Mouse (Mus musculus): ENCODE results near the gene Bcl2. TPM values are rescaled to one million over a fixed set of nuclear protein-coding genes. Genes with fewer than 3 reads are reported as not detected.

Bcl2 gene
- total RNA-seq, 1 experiment = 0.98 TPM

- Histone ChIP-seq H3K27ac (ENCODE audit: insufficient read depth, low read depth, low read length, poor library complexity, severe bottlenecking) (no peak overlapping the region; the same call in 1 of the 2 replicates), H3K4me3 (ENCODE audit: insufficient read depth in 1 of 2, low read depth in 1 of 2, low read length in 2 of 2, poor library complexity in 1 of 2, severe bottlenecking in 1 of 2) (no peak overlapping the region), H3K36me3 (ENCODE audit: control insufficient read depth, insufficient read depth, low read length, poor library complexity, severe bottlenecking) (no peaks in the 10 kb centered on the region), H3K9ac (ENCODE audit: insufficient read depth, low read depth, low read length, poor library complexity, severe bottlenecking) (no peak overlapping the region), H3K9me3 (ENCODE audit: control insufficient read depth, insufficient read depth, low read depth, low read length) (no peaks in the 10 kb centered on the region), H3K4me1 (ENCODE audit: control insufficient read depth in 2 of 2, insufficient read depth in 2 of 2, low read length in 2 of 2, poor library complexity in 1 of 2) (peaks cover 0 to under 1% of the 10 kb centered on the region in 2 experiments; a peak in 1 of 4 replicates)
- in situ Hi-C loops (cut with MboI; ENCODE audit: low sequenced_read_pairs in 2 of 2, unreplicated experiment in 2 of 2) = no loop called here
- no peak for DNase-seq (ENCODE audit: low read depth, low spot score)
- TF ChIP-seq HCFC1 (IDR thresholded peaks at IDR 0.05; ENCODE audit: borderline replicate concordance, insufficient read depth, low read length) (no peak), MAFK (IDR thresholded peaks at IDR 0.05; ENCODE audit: insufficient read depth, low read depth, low read length) (no peak), ZNF384 (IDR thresholded peaks at IDR 0.05; ENCODE audit: low read depth, low read length) (no peak), CHD2 (IDR thresholded peaks at IDR 0.05; ENCODE audit: low read depth, low read length) (no peak), ZC3H11A (IDR thresholded peaks at IDR 0.05; ENCODE audit: borderline replicate concordance, low read depth, low read length) (no peak)
Measured at GRCm38 (mm10) chr1:106555498-106556168, 158.4 kb downstream of the Bcl2 start.

DNA sequence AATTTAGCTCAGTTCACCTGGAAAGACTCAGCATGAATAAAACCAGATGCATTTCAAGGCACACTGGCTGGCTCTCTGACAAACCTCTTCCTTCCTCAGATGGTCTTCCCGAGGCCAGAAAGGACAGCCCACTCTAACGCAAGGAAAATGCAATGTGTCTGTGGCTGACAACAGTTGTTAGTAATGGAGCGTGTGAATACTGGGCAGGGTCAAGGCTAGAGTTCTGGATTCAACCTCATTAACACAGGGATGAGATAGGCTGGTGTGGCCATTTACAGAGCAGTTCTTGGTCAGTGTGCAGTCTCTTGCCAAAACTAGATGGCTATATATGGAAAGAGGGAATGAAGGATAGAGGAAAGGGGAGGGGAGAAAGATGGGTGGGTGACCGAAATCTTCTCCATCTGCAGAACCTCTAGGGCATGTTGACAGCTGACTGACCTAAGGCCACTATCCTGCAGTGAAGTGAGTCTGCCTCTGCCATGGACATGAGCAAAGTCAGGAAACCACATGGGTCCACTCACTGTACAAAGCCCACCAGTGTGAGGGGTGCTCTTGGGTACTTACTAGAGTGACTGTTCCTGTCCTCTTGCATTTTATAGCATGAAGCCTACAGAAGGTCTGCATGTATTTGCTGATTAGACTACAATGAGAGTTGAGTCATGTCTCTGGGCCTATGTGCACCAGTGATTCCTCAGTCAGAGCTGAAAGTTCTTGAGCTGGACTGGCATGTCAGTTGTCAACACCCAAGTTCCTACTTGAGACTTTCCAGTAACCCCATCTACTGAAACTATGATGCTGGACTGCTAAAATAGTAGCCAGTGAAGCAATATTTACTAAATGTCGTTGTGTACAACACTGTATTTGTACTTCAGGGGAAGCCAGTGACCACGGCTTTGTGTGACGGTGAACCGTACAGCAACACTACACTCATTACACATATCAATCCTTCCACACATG lies 159.9 kb downstream of the Bcl2 start:
- in situ Hi-C loops (cut with MboI; ENCODE audit: low sequenced_read_pairs in 2 of 2, unreplicated experiment in 2 of 2) = no loop called here
- DNase-seq (ENCODE audit: low read depth, low spot score) = no peak
- no peak overlapping the region for H3K4me3 ChIP-seq (ENCODE audit: insufficient read depth in 1 of 2, low read depth in 1 of 2, low read length in 2 of 2, poor library complexity in 1 of 2, severe bottlenecking in 1 of 2)
- TF ChIP-seq MAFK (IDR thresholded peaks at IDR 0.05; ENCODE audit: insufficient read depth, low read depth, low read length) (no peak), HCFC1 (IDR thresholded peaks at IDR 0.05; ENCODE audit: borderline replicate concordance, insufficient read depth, low read length) (no peak), CHD2 (IDR thresholded peaks at IDR 0.05; ENCODE audit: low read depth, low read length) (no peak), ZC3H11A (IDR thresholded peaks at IDR 0.05; ENCODE audit: borderline replicate concordance, low read depth, low read length) (no peak), ZNF384 (IDR thresholded peaks at IDR 0.05; ENCODE audit: low read depth, low read length) (no peak)
- no peaks in the 10 kb centered on the region for H3K9me3 ChIP-seq (ENCODE audit: control insufficient read depth, insufficient read depth, low read depth, low read length)
- no peak overlapping the region for H3K9ac ChIP-seq (ENCODE audit: insufficient read depth, low read depth, low read length, poor library complexity, severe bottlenecking)
- H3K27ac ChIP-seq (ENCODE audit: insufficient read depth, low read depth, low read length, poor library complexity, severe bottlenecking) = no peak overlapping the region
- no peaks in the 10 kb centered on the region for H3K4me1 ChIP-seq (ENCODE audit: control insufficient read depth in 2 of 2, insufficient read depth in 2 of 2, low read length in 2 of 2, poor library complexity in 1 of 2)
- H3K36me3 ChIP-seq (ENCODE audit: control insufficient read depth, insufficient read depth, low read length, poor library complexity, severe bottlenecking) = no peaks in the 10 kb centered on the region

- Histone ChIP-seq H3K4me1 (ENCODE audit: control insufficient read depth in 2 of 2, insufficient read depth in 2 of 2, low read length in 2 of 2, poor library complexity in 1 of 2) (no peaks in the 10 kb centered on the region), H3K4me3 (ENCODE audit: insufficient read depth in 1 of 2, low read depth in 1 of 2, low read length in 2 of 2, poor library complexity in 1 of 2, severe bottlenecking in 1 of 2) (no peak overlapping the region), H3K9me3 (ENCODE audit: control insufficient read depth, insufficient read depth, low read depth, low read length) (no peaks in the 10 kb centered on the region), H3K36me3 (ENCODE audit: control insufficient read depth, insufficient read depth, low read length, poor library complexity, severe bottlenecking) (no peaks in the 10 kb centered on the region), H3K9ac (ENCODE audit: insufficient read depth, low read depth, low read length, poor library complexity, severe bottlenecking) (no peak overlapping the region), H3K27ac (ENCODE audit: insufficient read depth, low read depth, low read length, poor library complexity, severe bottlenecking) (no peak overlapping the region)
- in situ Hi-C loops (cut with MboI; ENCODE audit: low sequenced_read_pairs in 2 of 2, unreplicated experiment in 2 of 2) = no loop called here
- TF ChIP-seq HCFC1 (IDR thresholded peaks at IDR 0.05; ENCODE audit: borderline replicate concordance, insufficient read depth, low read length) = no peak
- no peak for TF ChIP-seq ZC3H11A (IDR thresholded peaks at IDR 0.05; ENCODE audit: borderline replicate concordance, low read depth, low read length)
- TF ChIP-seq MAFK (IDR thresholded peaks at IDR 0.05; ENCODE audit: insufficient read depth, low read depth, low read length) = no peak
- no peak for TF ChIP-seq ZNF384 (IDR thresholded peaks at IDR 0.05; ENCODE audit: low read depth, low read length)
- no peak for TF ChIP-seq CHD2 (IDR thresholded peaks at IDR 0.05; ENCODE audit: low read depth, low read length)
- DNase-seq (ENCODE audit: low read depth, low spot score) = no peak
Measured at GRCm38 (mm10) chr1:106552856-106553255, 161.2 kb downstream of the Bcl2 start.

DNA sequence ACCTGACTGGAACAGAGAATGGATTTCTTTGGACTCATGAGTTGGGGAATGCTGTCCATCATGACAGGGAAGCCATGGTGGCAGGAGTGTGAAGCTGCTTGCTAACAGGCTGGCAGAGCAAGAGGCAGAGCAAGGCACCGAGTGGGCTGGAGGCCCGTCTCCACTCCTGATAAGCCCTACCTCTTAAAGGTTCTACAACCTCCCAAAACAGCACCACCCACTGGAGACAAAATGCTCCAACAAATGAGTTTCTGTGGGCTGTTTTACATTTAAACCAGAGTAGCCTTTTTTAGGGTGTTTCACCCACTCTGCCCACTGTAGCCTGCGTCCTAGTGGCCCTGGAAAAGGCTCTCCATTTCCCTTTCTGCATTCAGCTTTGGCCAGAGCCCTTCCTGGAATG lies 163.5 kb downstream of the Bcl2 start:
- in situ Hi-C loops (cut with MboI; ENCODE audit: low sequenced_read_pairs in 2 of 2, unreplicated experiment in 2 of 2) = no loop called here
- no peak for TF ChIP-seq MAFK (IDR thresholded peaks at IDR 0.05; ENCODE audit: insufficient read depth, low read depth, low read length)
- no peak for TF ChIP-seq HCFC1 (IDR thresholded peaks at IDR 0.05; ENCODE audit: borderline replicate concordance, insufficient read depth, low read length)
- no peak for TF ChIP-seq ZC3H11A (IDR thresholded peaks at IDR 0.05; ENCODE audit: borderline replicate concordance, low read depth, low read length)
- no peak for TF ChIP-seq ZNF384 (IDR thresholded peaks at IDR 0.05; ENCODE audit: low read depth, low read length)
- no peak for TF ChIP-seq CHD2 (IDR thresholded peaks at IDR 0.05; ENCODE audit: low read depth, low read length)
- Histone ChIP-seq H3K36me3 (ENCODE audit: control insufficient read depth, insufficient read depth, low read length, poor library complexity, severe bottlenecking) (no peaks in the 10 kb centered on the region), H3K9ac (ENCODE audit: insufficient read depth, low read depth, low read length, poor library complexity, severe bottlenecking) (no peak overlapping the region), H3K9me3 (ENCODE audit: control insufficient read depth, insufficient read depth, low read depth, low read length) (no peaks in the 10 kb centered on the region), H3K27ac (ENCODE audit: insufficient read depth, low read depth, low read length, poor library complexity, severe bottlenecking) (no peak overlapping the region), H3K4me1 (ENCODE audit: control insufficient read depth in 2 of 2, insufficient read depth in 2 of 2, low read length in 2 of 2, poor library complexity in 1 of 2) (no peaks in the 10 kb centered on the region), H3K4me3 (ENCODE audit: insufficient read depth in 1 of 2, low read depth in 1 of 2, low read length in 2 of 2, poor library complexity in 1 of 2, severe bottlenecking in 1 of 2) (no peak overlapping the region)
- DNase-seq (ENCODE audit: low read depth, low spot score) = no peak
